In the genomic region with DNA sequence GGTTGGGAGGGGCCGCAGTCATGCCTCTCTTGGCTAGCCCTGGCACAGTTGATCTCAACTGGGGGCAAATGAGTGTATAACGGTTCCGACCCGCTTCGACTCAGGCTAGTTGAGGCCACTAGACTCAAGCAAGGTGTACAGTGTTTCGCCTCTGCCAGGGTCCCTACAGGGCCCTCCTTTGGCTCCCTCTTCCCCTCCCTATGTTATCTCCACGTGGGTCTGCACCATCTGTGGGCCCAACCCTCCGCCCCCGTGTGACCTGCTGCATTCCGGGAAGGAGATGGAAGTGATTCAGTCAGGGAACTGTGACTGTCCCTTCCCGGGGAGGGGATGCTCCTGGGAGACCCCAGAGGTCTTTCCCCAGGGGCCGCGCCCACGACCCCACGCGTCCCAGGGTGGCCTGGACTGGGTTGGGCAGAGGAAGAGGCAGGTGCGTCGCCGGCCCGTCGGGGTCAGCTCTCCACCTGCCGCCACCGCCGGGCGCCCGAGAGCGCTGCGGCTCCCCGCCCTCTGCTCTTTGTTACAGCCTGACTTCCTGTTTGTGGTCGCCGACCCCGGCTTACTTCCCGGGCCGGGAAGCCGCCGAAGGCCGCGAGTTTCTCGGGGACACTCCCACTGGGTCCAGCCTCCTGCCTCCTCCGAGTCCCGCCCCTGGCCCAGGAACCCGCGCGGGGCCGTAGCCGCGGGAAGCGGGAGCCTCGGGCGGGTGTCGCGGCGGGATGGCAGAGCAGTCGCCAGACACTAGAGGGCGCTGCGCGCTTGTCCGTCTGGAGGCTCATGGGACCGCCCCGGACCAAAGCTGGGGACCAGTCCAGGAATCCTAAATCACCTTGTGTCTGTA, we compare ENCODE assay signal across 8 mouse cellular contexts. TPM values are rescaled to one million over a fixed set of nuclear protein-coding genes. Genes with fewer than 3 reads are reported as not detected.
DNase-seq lines count a peak whose midpoint lies in the region; ATAC-seq and TF ChIP-seq lines count a peak whose summit lies in the region.

No protein-coding gene starts in this region.

- H3K9ac ChIP-seq in heart, embryonic 15.5 days: peak overlapping the region; percentile 66
- peak overlapping the region; percentile 65 for H3K9ac ChIP-seq in liver, embryonic 14.5 days (replicated peaks)
- H3K9ac ChIP-seq in stomach, embryonic 15.5 days: peak overlapping the region; percentile 46; the same call in 1 of the 2 replicates

- peak; percentile 87 for TF ChIP-seq CTCF in liver, embryonic 14.5 days (IDR thresholded peaks at IDR 0.05; ENCODE audit: low read depth)

- peak overlapping the region; percentile 90 for H3K27ac ChIP-seq in brown adipose tissue, adult 24 weeks (replicated peaks; ENCODE audit: low read depth, low read length)
- H3K27ac ChIP-seq in heart, embryonic 15.5 days: peak overlapping the region; percentile 73
- no peak overlapping the region for H3K27ac ChIP-seq in liver, embryonic 14.5 days
- H3K27ac ChIP-seq in stomach, embryonic 15.5 days: peak overlapping the region; percentile 59

- peak overlapping the region; percentile 52 for H3K4me3 ChIP-seq in brown adipose tissue, adult 24 weeks (ENCODE audit: insufficient read depth, low read depth, low read length)
- H3K4me3 ChIP-seq in heart, embryonic 15.5 days: peak overlapping the region; percentile 61
- H3K4me3 ChIP-seq in liver, embryonic 14.5 days (ENCODE audit: insufficient read depth in 1 of 2, low read depth in 2 of 2, low read length in 2 of 2): peak overlapping the region; percentile 56 to 62
- H3K4me3 ChIP-seq in stomach, embryonic 15.5 days (replicated peaks): peak overlapping the region; percentile 51

- 0 out of 2 replicates have a peak, but pooled peaks cover 4% of the 10 kb centered on the region for H3K4me1 ChIP-seq in brown adipose tissue, adult 24 weeks (ENCODE audit: control insufficient read depth, insufficient read depth, insufficient read length, low read length)
- H3K4me1 ChIP-seq in heart, embryonic 15.5 days (replicated peaks): peaks cover 18% of the 10 kb centered on the region
- peaks cover 0 to 3% of the 10 kb centered on the region in 2 experiments; a peak in 2 of 4 replicates for H3K4me1 ChIP-seq in liver, embryonic 14.5 days (replicated peaks; ENCODE audit: control insufficient read depth in 2 of 2, insufficient read depth in 2 of 2, low read length in 1 of 2)
- H3K4me1 ChIP-seq in stomach, embryonic 15.5 days: peaks cover 9% of the 10 kb centered on the region

- DNase-seq in CD4-positive helper T cell, adult 2 months (ENCODE audit: low read depth, low spot score): peak; percentile 87
- DNase-seq in fibroblast of lung, adult 2 months (ENCODE audit: low read depth): peak; percentile 49
- DNase-seq in kidney, postnatal 25 days: peak; percentile 94
- DNase-seq in liver, embryonic 14.5 days (ENCODE audit: low read depth in 3 of 3, low spot score in 3 of 3): peak; percentile 49 to 59 (median 57)
- peak; percentile 94 for DNase-seq in neural tube, embryonic 10.5 days (ENCODE audit: extremely low spot score, low spot score)

- ATAC-seq in heart, embryonic 15.5 days (replicated peaks; ENCODE audit: insufficient number of reproducible peaks, insufficient read depth, low FRiP score, low read depth): peak; percentile 80
- peak; percentile 81 for ATAC-seq in liver, embryonic 14.5 days (ENCODE audit: insufficient read depth)
- peak; percentile 85 for ATAC-seq in stomach, embryonic 15.5 days (ENCODE audit: insufficient read depth, low FRiP score, low read depth)

- peaks cover under 1% of the 10 kb centered on the region; the same call in 1 of the 2 replicates for H3K27me3 ChIP-seq in heart, embryonic 15.5 days
- peaks cover 4% of the 10 kb centered on the region for H3K27me3 ChIP-seq in liver, embryonic 14.5 days (ENCODE audit: control insufficient read depth, insufficient read depth, low read length)
- no peaks in the 10 kb centered on the region for H3K27me3 ChIP-seq in stomach, embryonic 15.5 days (replicated peaks)

- no peaks in the 10 kb centered on the region for H3K9me3 ChIP-seq in heart, embryonic 15.5 days (replicated peaks)
- no peaks in the 10 kb centered on the region for H3K9me3 ChIP-seq in liver, embryonic 14.5 days (ENCODE audit: control insufficient read depth, low read length)
- H3K9me3 ChIP-seq in stomach, embryonic 15.5 days: no peaks in the 10 kb centered on the region

- peak overlapping the region; percentile 81 for H3K4me2 ChIP-seq in heart, embryonic 15.5 days
- peak overlapping the region; percentile 78 for H3K4me2 ChIP-seq in liver, embryonic 14.5 days (ENCODE audit: low read depth)
- peak overlapping the region; percentile 90 for H3K4me2 ChIP-seq in stomach, embryonic 15.5 days

- TF ChIP-seq EP300 in liver, embryonic 14.5 days (IDR thresholded peaks at IDR 0.05; ENCODE audit: low read depth): no peak

- WGBS in heart, embryonic 15.5 days: 9% methylated on average over 60 of the region's 60 CpGs
- 5% methylated on average over 60 of the region's 60 CpGs for WGBS in liver, embryonic 14.5 days (ENCODE audit: insufficient replicate concordance)
- 7% methylated on average over 60 of the region's 60 CpGs for WGBS in stomach, embryonic 15.5 days

- H3K36me3 ChIP-seq in heart, embryonic 15.5 days: no peaks in the 10 kb centered on the region
- H3K36me3 ChIP-seq in liver, embryonic 14.5 days (replicated peaks; ENCODE audit: control insufficient read depth, insufficient read depth, low read depth): no peaks in the 10 kb centered on the region
- H3K36me3 ChIP-seq in stomach, embryonic 15.5 days: no peaks in the 10 kb centered on the region

RNA-seq across cellular contexts. Expression of gene Dll4, which starts 12.1 kb away (rescaled TPM):
- 3.2 and 5.8 TPM in 2 replicates for polyA plus RNA-seq in brown adipose tissue, adult 24 weeks (2012; ENCODE audit: insufficient read depth, insufficient read length, missing spikeins)
- polyA plus RNA-seq in heart, embryonic 15.5 days (2015; fragmentation: Nextera tagmentation; extraction: Ambion mirVana): 9.2 and 14.2 TPM in 2 replicates
- 1.3 and 1.4 TPM in 2 replicates for polyA plus RNA-seq in liver, embryonic 14.5 days (2012; rRNA removed)
- 0.83 and 0.86 TPM in 2 replicates for polyA plus RNA-seq in liver, embryonic 14.5 days (2014; fragmentation: Nextera tagmentation; extraction: Ambion mirVana)
- 7.0 and 8.7 TPM in 2 replicates for polyA plus RNA-seq in stomach, embryonic 15.5 days (2015; fragmentation: Nextera tagmentation; extraction: Ambion mirVana)

RNA-seq across cellular contexts. Expression of gene Chac1, which starts 13.4 kb away (rescaled TPM):
- polyA plus RNA-seq in brown adipose tissue, adult 24 weeks (2012; ENCODE audit: insufficient read depth, insufficient read length, missing spikeins): 2.1 and 2.3 TPM in 2 replicates
- 0.63 and 0.76 TPM in 2 replicates for polyA plus RNA-seq in heart, embryonic 15.5 days (2015; fragmentation: Nextera tagmentation; extraction: Ambion mirVana)
- polyA plus RNA-seq in liver, embryonic 14.5 days (2012; rRNA removed): 0.56 and 1.2 TPM in 2 replicates
- 0.29 and 1.7 TPM in 2 replicates for polyA plus RNA-seq in liver, embryonic 14.5 days (2014; fragmentation: Nextera tagmentation; extraction: Ambion mirVana)
- polyA plus RNA-seq in stomach, embryonic 15.5 days (2015; fragmentation: Nextera tagmentation; extraction: Ambion mirVana): 1.6 TPM in 2 replicates

RNA-seq across cellular contexts. Expression of gene Vps18, which starts 49.1 kb away (rescaled TPM):
- 3.6 and 4.8 TPM in 2 replicates for polyA plus RNA-seq in brown adipose tissue, adult 24 weeks (2012; ENCODE audit: insufficient read depth, insufficient read length, missing spikeins)
- 10.3 and 14.7 TPM in 2 replicates for polyA plus RNA-seq in heart, embryonic 15.5 days (2015; fragmentation: Nextera tagmentation; extraction: Ambion mirVana)
- 3.2 and 3.4 TPM in 2 replicates for polyA plus RNA-seq in liver, embryonic 14.5 days (2012; rRNA removed)
- polyA plus RNA-seq in liver, embryonic 14.5 days (2014; fragmentation: Nextera tagmentation; extraction: Ambion mirVana): 3.2 and 3.5 TPM in 2 replicates
- polyA plus RNA-seq in stomach, embryonic 15.5 days (2015; fragmentation: Nextera tagmentation; extraction: Ambion mirVana): 16.4 and 18.0 TPM in 2 replicates
